Mouse (Mus musculus) kidney, embryonic 16.5 days (tissue): ENCODE results near the gene Fras1. TPM values are rescaled to one million over a fixed set of nuclear protein-coding genes. Genes with fewer than 3 reads are reported as not detected.

Source experiments
- ATAC-seq: fragments of 200-750 bp; cut with Nextera tagmentation; 2 replicates; pipeline ENCODE4 v1.8.0; 2017; ENCODE audit warnings: moderate TSS enrichment; ENCODE audit not compliant: low FRiP score, low TSS enrichment
- H3K27ac ChIP-seq: fragments of 300-500 bp; sonication (generic); 2 replicates; pipeline ENCODE4 v1.5.1; 2014; ENCODE audit warnings: low read length
- H3K27me3 ChIP-seq: fragments of 300-500 bp; sonication (generic); 2 replicates; pipeline ENCODE4 v1.6.1; 2014; ENCODE audit warnings: low read length, control low read depth, mixed read lengths; ENCODE audit not compliant: insufficient read depth
- H3K36me3 ChIP-seq: fragments of 300-500 bp; sonication (generic); 2 replicates; pipeline ENCODE4 v1.6.1; 2014; ENCODE audit warnings: low read length, control low read depth, mixed read lengths; ENCODE audit not compliant: insufficient read depth
- H3K4me1 ChIP-seq: fragments of 300-500 bp; sonication (generic); 2 replicates; pipeline ENCODE4 v1.6.1; 2014; ENCODE audit warnings: low read length, control low read depth, mixed read lengths; ENCODE audit not compliant: insufficient read depth
- H3K4me2 ChIP-seq: fragments of 300-500 bp; sonication (generic); replicated peaks from 2 replicates; pipeline ENCODE4 v1.6.1; 2014; ENCODE audit warnings: low read depth, low read length
- H3K4me3 ChIP-seq: fragments of 300-500 bp; sonication (generic); 2 replicates; pipeline ENCODE4 v1.5.1; 2014; ENCODE audit warnings: mild to moderate bottlenecking, low read length
- H3K9ac ChIP-seq: fragments of 300-500 bp; sonication (generic); replicated peaks from 2 replicates; pipeline ENCODE4 v1.6.1; 2014; ENCODE audit warnings: low read length
- H3K9me3 ChIP-seq: fragments of 300-500 bp; sonication (generic); 2 replicates; pipeline ENCODE4 v1.6.1; 2016; ENCODE audit warnings: low read length, control low read depth
- WGBS: fragments of 180-500 bp; shearing (Covaris S2); extraction: QIAGEN DNeasy Blood & Tissue Kit; methylation state at CpG from one replicate; pipeline ENCODE4 v1.1.7; 2014; 5-methylcytosine and 5-hydroxymethylcytosine counted together
- polyA plus RNA-seq: library from polyadenylated mRNA; unstranded; fragments of >200 nt; fragmentation: Nextera tagmentation; extraction: Ambion mirVana; gene quantifications from 2 replicates; pipeline ENCODE4 v1.2.1, GENCODE M21; 2015

Gene Fras1
- polyA plus RNA-seq, 1 experiment from 2014 or later, result 30.3 TPM

GRCm38 (mm10) chr5:96462197-96462596 is 88.4 kb downstream of the Fras1 start:
- WGBS, result 95% methylated on average over 2 of the region's 2 CpGs
- ATAC-seq, result no peak
- Histone ChIP-seq H3K36me3 (no peaks in the 10 kb centered on the region), H3K4me2 (no peak overlapping the region), H3K27ac (no peak overlapping the region), H3K9ac (no peak overlapping the region), H3K4me1 (peaks cover 31% of the 10 kb centered on the region), H3K27me3 (no peaks in the 10 kb centered on the region), H3K4me3 (no peak overlapping the region), H3K9me3 (no peaks in the 10 kb centered on the region)

- no peak for ATAC-seq
Observed at GRCm38 (mm10) chr5:96466461-96466860, 92.7 kb downstream of the Fras1 start.

GRCm38 (mm10) chr5:96471995-96472394 is 98.2 kb downstream of the Fras1 start:
- H3K27ac ChIP-seq, result peak overlapping the region; percentile 18; the same call in 1 of the 2 replicates
- no peak overlapping the region for H3K9ac ChIP-seq
- no peaks in the 10 kb centered on the region for H3K36me3 ChIP-seq
- no peak overlapping the region for H3K4me2 ChIP-seq
- no peak overlapping the region for H3K4me3 ChIP-seq
- H3K9me3 ChIP-seq, result no peaks in the 10 kb centered on the region
- no peak for ATAC-seq
- no peaks in the 10 kb centered on the region for H3K4me1 ChIP-seq
- H3K27me3 ChIP-seq, result no peaks in the 10 kb centered on the region
- 11% methylated on average over 3 of the region's 3 CpGs for WGBS

More at GRCm38 (mm10) chr5:96466461-96466860, 92.7 kb downstream of the Fras1 start:
- Histone ChIP-seq H3K4me2 (no peak overlapping the region), H3K4me1 (peaks cover 14% of the 10 kb centered on the region; the same call in 1 of the 2 replicates), H3K27ac (0 out of 2 replicates have a peak overlapping the region, but pooled peaks have one; percentile 24), H3K27me3 (no peaks in the 10 kb centered on the region), H3K9ac (no peak overlapping the region), H3K9me3 (no peaks in the 10 kb centered on the region), H3K4me3 (no peak overlapping the region), H3K36me3 (no peaks in the 10 kb centered on the region)
- 37% methylated on average over 7 of the region's 7 CpGs for WGBS

- no peaks in the 10 kb centered on the region for H3K27me3 ChIP-seq
- WGBS, result 70% methylated on average over 3 of the region's 3 CpGs
- no peak overlapping the region for H3K4me2 ChIP-seq
- no peak overlapping the region for H3K27ac ChIP-seq
- no peak overlapping the region for H3K4me3 ChIP-seq
- ATAC-seq, result no peak
- H3K36me3 ChIP-seq, result no peaks in the 10 kb centered on the region
- H3K9me3 ChIP-seq, result no peaks in the 10 kb centered on the region
- no peaks in the 10 kb centered on the region for H3K4me1 ChIP-seq
- H3K9ac ChIP-seq, result no peak overlapping the region
Observed at GRCm38 (mm10) chr5:96475488-96475887, 101.7 kb downstream of the Fras1 start.

GRCm38 (mm10) chr5:96479003-96479402 is 105.2 kb downstream of the Fras1 start:
- H3K9ac ChIP-seq, result no peak overlapping the region
- no peaks in the 10 kb centered on the region for H3K27me3 ChIP-seq
- ATAC-seq, result no peak
- H3K4me1 ChIP-seq, result no peaks in the 10 kb centered on the region
- H3K4me2 ChIP-seq, result no peak overlapping the region
- H3K4me3 ChIP-seq, result no peak overlapping the region
- H3K9me3 ChIP-seq, result no peaks in the 10 kb centered on the region
- no peak overlapping the region for H3K27ac ChIP-seq
- no peaks in the 10 kb centered on the region for H3K36me3 ChIP-seq

GRCm38 (mm10) chr5:96481159-96481558 is 107.4 kb downstream of the Fras1 start:
- no peak for ATAC-seq
- H3K27me3 ChIP-seq, result no peaks in the 10 kb centered on the region
- H3K9me3 ChIP-seq, result no peaks in the 10 kb centered on the region
- H3K27ac ChIP-seq, result no peak overlapping the region
- no peaks in the 10 kb centered on the region for H3K36me3 ChIP-seq
- no peak overlapping the region for H3K9ac ChIP-seq
- WGBS, result 93% methylated on average over 2 of the region's 2 CpGs
- H3K4me1 ChIP-seq, result no peaks in the 10 kb centered on the region
- H3K4me2 ChIP-seq, result no peak overlapping the region
- no peak overlapping the region for H3K4me3 ChIP-seq

- WGBS, result 78% methylated on average over 4 of the region's 4 CpGs
- no peak overlapping the region for H3K4me2 ChIP-seq
- no peak overlapping the region for H3K9ac ChIP-seq
- H3K36me3 ChIP-seq, result no peaks in the 10 kb centered on the region
- no peak overlapping the region for H3K4me3 ChIP-seq
- H3K9me3 ChIP-seq, result no peaks in the 10 kb centered on the region
- no peak overlapping the region for H3K27ac ChIP-seq
- ATAC-seq, result no peak
- H3K4me1 ChIP-seq, result no peaks in the 10 kb centered on the region
- H3K27me3 ChIP-seq, result no peaks in the 10 kb centered on the region
Observed at GRCm38 (mm10) chr5:96482054-96482453, 108.3 kb downstream of the Fras1 start.

- 65% methylated on average over 1 of the region's 1 CpGs for WGBS
- Histone ChIP-seq H3K27ac (no peak overlapping the region), H3K4me3 (no peak overlapping the region)
Observed at GRCm38 (mm10) chr5:96492497-96492896, 118.7 kb downstream of the Fras1 start.

GRCm38 (mm10) chr5:96494502-96495292 is 120.9 kb downstream of the Fras1 start:
- no peaks in the 10 kb centered on the region for H3K27me3 ChIP-seq
- no peak overlapping the region for H3K4me3 ChIP-seq
- H3K4me2 ChIP-seq, result no peak overlapping the region
- 89% methylated on average over 7 of the region's 7 CpGs for WGBS
- no peaks in the 10 kb centered on the region for H3K36me3 ChIP-seq
- ATAC-seq, result no peak
- no peaks in the 10 kb centered on the region for H3K4me1 ChIP-seq
- no peaks in the 10 kb centered on the region for H3K9me3 ChIP-seq
- no peak overlapping the region for H3K27ac ChIP-seq
- H3K9ac ChIP-seq, result no peak overlapping the region

More at GRCm38 (mm10) chr5:96492497-96492896, 118.7 kb downstream of the Fras1 start:
- Histone ChIP-seq H3K9ac (no peak overlapping the region), H3K4me1 (no peaks in the 10 kb centered on the region), H3K4me2 (no peak overlapping the region), H3K9me3 (no peaks in the 10 kb centered on the region), H3K36me3 (no peaks in the 10 kb centered on the region), H3K27me3 (no peaks in the 10 kb centered on the region)
- ATAC-seq, result no peak

GRCm38 (mm10) chr5:96498083-96498482 is 124.3 kb downstream of the Fras1 start:
- ATAC-seq, result no peak
- no peaks in the 10 kb centered on the region for H3K36me3 ChIP-seq
- WGBS, result 74% methylated on average over 2 of the region's 2 CpGs
- H3K4me1 ChIP-seq, result 0 out of 2 replicates have a peak, but pooled peaks cover 8% of the 10 kb centered on the region
- H3K9ac ChIP-seq, result no peak overlapping the region
- H3K27ac ChIP-seq, result no peak overlapping the region
- no peak overlapping the region for H3K4me3 ChIP-seq
- H3K9me3 ChIP-seq, result no peaks in the 10 kb centered on the region
- no peak overlapping the region for H3K4me2 ChIP-seq
- H3K27me3 ChIP-seq, result no peaks in the 10 kb centered on the region
